Mouse (Mus musculus) midbrain, embryonic 10.5 days (tissue): ENCODE results near the gene Gm10803. TPM values are rescaled to one million over a fixed set of nuclear protein-coding genes. Genes with fewer than 3 reads are reported as not detected.

ENCODE experiments used
- DNase-seq: peaks from one replicate; pipeline ENCODE4 v3.0.0-alpha.2; 2017; ENCODE audit warnings: low spot score
- H3K27ac ChIP-seq: fragments of 300-500 bp; sonication (generic); replicated peaks from 2 replicates; pipeline ENCODE4 v1.5.1; 2016; ENCODE audit warnings: mild to moderate bottlenecking
- H3K27me3 ChIP-seq: fragments of 300-500 bp; sonication (generic); 2 replicates; pipeline ENCODE4 v1.6.1; 2016; ENCODE audit warnings: low read depth, mild to moderate bottlenecking; ENCODE audit not compliant: poor library complexity, severe bottlenecking
- H3K36me3 ChIP-seq: fragments of 300-500 bp; sonication (generic); 2 replicates; pipeline ENCODE4 v1.6.1; 2016; ENCODE audit warnings: mild to moderate bottlenecking, moderate library complexity
- H3K4me1 ChIP-seq: fragments of 300-500 bp; sonication (generic); 2 replicates; pipeline ENCODE4 v1.6.1; 2016
- H3K4me3 ChIP-seq: fragments of 300-500 bp; sonication (generic); 2 replicates; pipeline ENCODE4 v1.5.1; 2016; ENCODE audit warnings: mild to moderate bottlenecking, moderate library complexity
- H3K9me3 ChIP-seq: fragments of 300-500 bp; sonication (generic); replicated peaks from 2 replicates; pipeline ENCODE4 v1.6.1; 2016; ENCODE audit warnings: mild to moderate bottlenecking
- whole genome bisulfite sequencing: fragments of 180-500 bp; shearing (Covaris S2); methylation state at CpG from one replicate; pipeline ENCODE4 v1.1.7; 2016; 5-methylcytosine and 5-hydroxymethylcytosine counted together
- polyA plus RNA-seq: library from polyadenylated mRNA; unstranded; fragments of >200 nt; fragmentation: Nextera tagmentation; extraction: Ambion mirVana; gene quantifications from 2 replicates; pipeline ENCODE4 v1.2.1, GENCODE M21; 2016

Gene Gm10803
- polyA plus RNA-seq, 1 experiment from 2014 or later: not detected

- Histone ChIP-seq H3K4me3 (no peak overlapping the region), H3K27me3 (0 out of 2 replicates have a peak, but pooled peaks cover 9% of the 10 kb centered on the region), H3K9me3 (no peaks in the 10 kb centered on the region), H3K36me3 (no peaks in the 10 kb centered on the region), H3K4me1 (peaks cover 14% of the 10 kb centered on the region), H3K27ac (no peak overlapping the region)
- WGBS: 71% methylated on average over 10 of the region's 10 CpGs
- no peak for DNase-seq
Measured at GRCm38 (mm10) chr2:93552676-93553521, 7.5 kb upstream of the Gm10803 start.

GRCm38 (mm10) chr2:93553905-93554304, 6.5 kb upstream of the Gm10803 start:
- WGBS: 54% methylated on average over 5 of the region's 5 CpGs
- Histone ChIP-seq H3K4me1 (peaks cover 14% of the 10 kb centered on the region), H3K4me3 (no peak overlapping the region), H3K27ac (peak overlapping the region; percentile 60), H3K9me3 (no peaks in the 10 kb centered on the region), H3K36me3 (no peaks in the 10 kb centered on the region), H3K27me3 (0 out of 2 replicates have a peak, but pooled peaks cover 9% of the 10 kb centered on the region)
- DNase-seq: no peak

DNA sequence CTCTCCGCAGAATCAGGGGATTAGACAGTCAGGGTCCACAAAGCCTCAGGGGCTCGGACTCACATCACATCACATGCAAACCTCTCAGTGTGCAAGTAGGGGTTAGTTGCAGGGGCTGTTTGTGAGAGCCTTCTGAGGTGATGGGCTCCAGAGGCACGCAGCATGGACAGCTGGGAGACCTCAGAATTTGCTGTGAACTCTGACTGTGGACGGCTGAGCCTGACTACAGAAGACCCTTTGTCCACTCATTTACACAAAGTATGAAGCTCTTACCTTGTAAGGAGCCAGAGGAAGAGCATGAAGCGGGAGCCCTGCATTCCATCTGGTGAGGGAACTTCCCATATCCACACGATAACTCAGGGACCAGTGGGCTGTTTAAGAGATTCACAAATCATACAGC, 5.3 kb downstream of the Gm10803 start:
- H3K27ac ChIP-seq: peak overlapping the region; percentile 38; the same call in 1 of the 2 replicates
- H3K4me3 ChIP-seq: no peak overlapping the region
- H3K36me3 ChIP-seq: no peaks in the 10 kb centered on the region
- H3K4me1 ChIP-seq: peaks cover 22% of the 10 kb centered on the region
- DNase-seq: no peak
- no peaks in the 10 kb centered on the region for H3K27me3 ChIP-seq
- 46% methylated on average over 6 of the region's 6 CpGs for WGBS
- no peaks in the 10 kb centered on the region for H3K9me3 ChIP-seq

- H3K4me1 ChIP-seq: peaks cover 22% of the 10 kb centered on the region
- H3K4me3 ChIP-seq: no peak overlapping the region
- WGBS: 46% methylated on average over 7 of the region's 7 CpGs
- H3K9me3 ChIP-seq: no peaks in the 10 kb centered on the region
- H3K36me3 ChIP-seq: no peaks in the 10 kb centered on the region
- H3K27me3 ChIP-seq: no peaks in the 10 kb centered on the region
- DNase-seq: peak; percentile 25
- peak overlapping the region; percentile 73 for H3K27ac ChIP-seq
Measured at GRCm38 (mm10) chr2:93567675-93568074, 7.3 kb downstream of the Gm10803 start.

GRCm38 (mm10) chr2:93572565-93572964, 12.2 kb downstream of the Gm10803 start:
- Histone ChIP-seq H3K27ac (no peak overlapping the region), H3K4me3 (no peak overlapping the region), H3K9me3 (no peaks in the 10 kb centered on the region), H3K27me3 (0 out of 2 replicates have a peak, but pooled peaks cover 9% of the 10 kb centered on the region), H3K4me1 (peaks cover 5% of the 10 kb centered on the region), H3K36me3 (no peaks in the 10 kb centered on the region)
- 75% methylated on average over 5 of the region's 5 CpGs for WGBS
- no peak for DNase-seq

- peaks cover 23% of the 10 kb centered on the region for H3K4me1 ChIP-seq
- no peak overlapping the region for H3K27ac ChIP-seq
- H3K4me3 ChIP-seq: no peak overlapping the region
- no peaks in the 10 kb centered on the region for H3K9me3 ChIP-seq
- no peaks in the 10 kb centered on the region for H3K36me3 ChIP-seq
- 39% methylated on average over 3 of the region's 3 CpGs for WGBS
- H3K27me3 ChIP-seq: peaks cover 21% of the 10 kb centered on the region
- no peak for DNase-seq
Measured at GRCm38 (mm10) chr2:93581271-93581670, 20.9 kb downstream of the Gm10803 start.

DNA sequence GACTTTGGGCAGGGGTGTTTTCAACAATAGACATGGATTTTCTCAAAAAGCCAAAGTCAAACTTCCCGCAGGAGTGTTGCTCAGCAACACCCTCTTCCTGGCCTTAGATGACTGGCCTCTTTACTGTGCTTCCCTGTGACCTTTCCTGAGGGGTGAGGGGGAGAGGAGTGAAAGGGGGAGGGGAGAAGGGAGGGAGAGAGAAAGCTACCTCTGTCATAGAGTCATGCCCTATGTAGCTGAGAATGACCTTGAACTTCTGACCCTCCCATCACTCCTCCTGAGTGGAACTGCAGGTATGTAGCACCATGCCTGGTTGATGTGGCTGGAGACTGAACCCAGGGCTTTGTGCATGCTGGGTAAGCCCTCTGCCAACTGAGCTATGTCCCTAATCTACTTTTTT, 25.5 kb downstream of the Gm10803 start:
- Histone ChIP-seq H3K27ac (no peak overlapping the region), H3K4me3 (no peak overlapping the region), H3K27me3 (peaks cover 57% of the 10 kb centered on the region), H3K4me1 (peaks cover 33% of the 10 kb centered on the region), H3K36me3 (no peaks in the 10 kb centered on the region), H3K9me3 (no peaks in the 10 kb centered on the region)
- DNase-seq: no peak
- WGBS: 60% methylated on average over 1 of the region's 1 CpGs

GRCm38 (mm10) chr2:93587446-93587845, 27.1 kb downstream of the Gm10803 start:
- no peaks in the 10 kb centered on the region for H3K36me3 ChIP-seq
- no peak for DNase-seq
- H3K27ac ChIP-seq: no peak overlapping the region; the same call in 1 of the 2 replicates
- WGBS: 23% methylated on average over 6 of the region's 6 CpGs
- H3K4me1 ChIP-seq: peaks cover 33% of the 10 kb centered on the region
- H3K9me3 ChIP-seq: no peaks in the 10 kb centered on the region
- H3K4me3 ChIP-seq: no peak overlapping the region
- peaks cover 62% of the 10 kb centered on the region for H3K27me3 ChIP-seq

DNA sequence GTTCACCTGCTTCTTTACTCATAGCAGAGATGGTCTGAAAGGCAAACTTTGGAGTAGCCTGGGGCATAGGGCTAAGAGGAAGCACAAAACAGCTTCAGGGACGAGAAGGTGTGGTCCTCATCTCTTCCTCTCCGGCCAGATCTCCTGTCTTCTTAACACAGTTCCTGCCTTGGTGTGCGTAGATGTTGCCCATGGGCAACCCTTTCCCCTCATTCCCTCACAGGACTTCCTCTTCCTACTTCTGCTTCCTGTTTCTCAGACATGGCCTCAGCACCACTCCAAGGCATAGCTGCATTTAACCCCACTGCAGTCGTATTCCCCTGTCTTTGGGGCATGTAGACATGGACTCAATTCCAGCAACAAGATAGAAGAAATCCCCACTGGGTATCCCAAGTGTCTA, 29.5 kb downstream of the Gm10803 start:
- H3K4me1 ChIP-seq: peaks cover 39% of the 10 kb centered on the region
- no peak overlapping the region for H3K4me3 ChIP-seq
- no peaks in the 10 kb centered on the region for H3K36me3 ChIP-seq
- no peaks in the 10 kb centered on the region for H3K9me3 ChIP-seq
- 80% methylated on average over 4 of the region's 4 CpGs for WGBS
- peaks cover 77% of the 10 kb centered on the region for H3K27me3 ChIP-seq
- no peak overlapping the region for H3K27ac ChIP-seq
- no peak for DNase-seq

- H3K4me1 ChIP-seq: peaks cover 27% of the 10 kb centered on the region
- 48% methylated on average over 2 of the region's 2 CpGs for WGBS
- peaks cover 82% of the 10 kb centered on the region for H3K27me3 ChIP-seq
Measured at GRCm38 (mm10) chr2:93591706-93592105, 31.3 kb downstream of the Gm10803 start.

DNA sequence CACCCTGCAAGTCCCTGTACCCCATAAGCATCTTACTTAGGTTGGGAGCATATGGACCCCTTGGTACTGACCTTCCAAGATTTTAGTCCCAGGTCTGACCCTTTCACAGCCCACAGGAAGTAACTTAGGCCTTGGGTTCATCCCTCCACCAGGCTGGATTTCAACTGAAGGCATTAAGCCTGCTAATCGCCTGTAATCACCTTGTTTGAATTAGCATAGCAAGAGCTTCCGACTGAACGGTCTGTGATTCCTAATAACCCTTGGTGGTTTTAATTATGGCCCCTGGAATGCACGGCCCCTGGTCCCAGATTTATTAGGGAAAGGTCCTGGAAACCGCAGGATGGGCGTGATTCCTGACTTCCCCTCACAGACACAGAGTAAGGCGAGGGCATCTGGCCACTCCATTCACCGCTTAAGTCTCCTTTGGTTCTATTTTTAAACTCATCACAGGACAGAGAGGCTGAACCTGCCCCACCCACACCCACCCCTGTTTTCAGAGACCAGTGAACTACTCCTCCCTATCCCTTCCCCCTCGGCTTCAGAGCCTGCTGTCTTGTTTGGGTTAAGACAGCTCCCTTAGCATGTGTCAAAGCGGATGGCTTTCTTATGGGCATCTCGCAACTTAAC, 31.9 kb downstream of the Gm10803 start:
- no peak overlapping the region for H3K4me3 ChIP-seq
- H3K27me3 ChIP-seq: peaks cover 83% of the 10 kb centered on the region
- DNase-seq: no peak
- H3K36me3 ChIP-seq: no peaks in the 10 kb centered on the region
- H3K9me3 ChIP-seq: no peaks in the 10 kb centered on the region
- H3K27ac ChIP-seq: no peak overlapping the region
- 18% methylated on average over 11 of the region's 11 CpGs for WGBS
- peaks cover 22% of the 10 kb centered on the region for H3K4me1 ChIP-seq

More at GRCm38 (mm10) chr2:93591706-93592105, 31.3 kb downstream of the Gm10803 start:
- no peak for DNase-seq
- H3K4me3 ChIP-seq: no peak overlapping the region
- H3K9me3 ChIP-seq: no peaks in the 10 kb centered on the region
- no peak overlapping the region for H3K27ac ChIP-seq
- no peaks in the 10 kb centered on the region for H3K36me3 ChIP-seq

DNA sequence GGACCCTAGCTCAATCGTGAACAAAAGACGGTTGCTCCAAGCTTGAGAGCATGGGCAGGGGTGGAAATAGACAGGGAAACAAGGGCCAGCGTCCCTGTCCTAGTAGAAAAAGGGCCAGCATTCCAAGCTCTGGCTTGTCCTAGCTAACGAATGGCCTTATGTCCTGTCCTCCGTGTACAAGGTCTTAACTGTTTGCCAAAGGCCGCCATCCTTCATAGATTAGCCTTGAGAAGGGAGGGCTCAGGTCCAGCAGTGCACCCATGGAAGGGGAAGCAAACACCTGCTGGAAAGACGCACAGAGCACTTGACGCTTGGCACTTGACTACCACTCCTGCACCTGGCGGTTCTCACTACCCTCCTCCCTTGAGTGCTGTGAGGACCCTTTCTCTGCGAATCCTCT, 32.8 kb downstream of the Gm10803 start:
- Histone ChIP-seq H3K27ac (no peak overlapping the region), H3K4me1 (peaks cover 17% of the 10 kb centered on the region), H3K4me3 (no peak overlapping the region), H3K36me3 (no peaks in the 10 kb centered on the region), H3K27me3 (peaks cover 82% of the 10 kb centered on the region), H3K9me3 (no peaks in the 10 kb centered on the region)
- WGBS: 83% methylated on average over 10 of the region's 10 CpGs
- DNase-seq: no peak

DNA sequence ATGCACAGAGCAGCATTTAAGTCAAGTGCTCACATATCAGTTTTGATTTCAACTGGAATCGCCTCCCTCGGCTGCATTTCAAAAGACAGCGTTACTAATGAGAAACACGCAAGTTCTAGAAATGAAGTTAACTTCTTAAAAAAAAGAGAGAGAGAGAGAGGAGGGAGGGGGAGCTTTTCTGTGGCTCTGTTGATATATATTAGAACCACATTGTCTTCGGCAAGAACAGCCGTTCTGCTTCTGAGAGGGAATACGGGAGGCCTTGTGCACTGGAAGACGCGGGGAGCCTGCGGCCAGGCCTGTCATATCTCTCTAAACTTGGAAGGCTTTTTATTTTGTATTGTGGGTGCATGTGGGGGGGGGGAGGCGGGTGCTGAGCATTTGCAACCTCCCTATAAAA, 36.8 kb downstream of the Gm10803 start:
- no peaks in the 10 kb centered on the region for H3K36me3 ChIP-seq

More for the DNA sequence above, 36.8 kb downstream of the Gm10803 start:
- H3K4me1 ChIP-seq: peaks cover 26% of the 10 kb centered on the region
- no peaks in the 10 kb centered on the region for H3K9me3 ChIP-seq
- 76% methylated on average over 11 of the region's 11 CpGs for WGBS
- H3K27me3 ChIP-seq: peaks cover 83% of the 10 kb centered on the region
- DNase-seq: no peak
- H3K4me3 ChIP-seq: no peak overlapping the region
- no peak overlapping the region for H3K27ac ChIP-seq
